Mouse (Mus musculus): ENCODE results near the gene Rad51. TPM values are rescaled to one million over a fixed set of nuclear protein-coding genes. Genes with fewer than 3 reads are reported as not detected.

The Rad51 gene
- polyA plus RNA-seq, 1 experiment = 8.7 TPM

- Histone ChIP-seq H3K79me2 (ENCODE audit: control insufficient read depth, insufficient read depth) (no peaks in the 10 kb centered on the region), H3ac (ENCODE audit: control insufficient read depth, insufficient read length) (no peak overlapping the region), H3K4me3 (no peak overlapping the region), H3K4me2 (ENCODE audit: low read depth) (no peak overlapping the region), H3K27me3 (ENCODE audit: control insufficient read depth, insufficient read depth, insufficient read length) (no peaks in the 10 kb centered on the region), H3K36me3 (ENCODE audit: control insufficient read depth, insufficient read depth) (no peaks in the 10 kb centered on the region)
- TF ChIP-seq MYOD1 (IDR thresholded peaks at IDR 0.05; ENCODE audit: control insufficient read depth in 1 of 3, insufficient read length in 2 of 3, low read depth in 2 of 3) (peak in 1 of 3 experiments; percentile 2), POLR2AphosphoS2 (IDR thresholded peaks at IDR 0.05; ENCODE audit: insufficient read length, low read depth) (no peak), USF1 (IDR thresholded peaks at IDR 0.05; ENCODE audit: low read depth) (no peak)
Observed at GRCm38 (mm10) chr2:119194140-119194539, 81.5 kb downstream of the Rad51 start.

- H3ac ChIP-seq (ENCODE audit: control insufficient read depth, insufficient read length) = no peak overlapping the region
- TF ChIP-seq MAX (IDR thresholded peaks at IDR 0.05; ENCODE audit: low read depth) = no peak
- no peak for TF ChIP-seq CEBPB (IDR thresholded peaks at IDR 0.05; ENCODE audit: insufficient read depth, poor library complexity, severe bottlenecking)
- TF ChIP-seq TCF3 (IDR thresholded peaks at IDR 0.05; ENCODE audit: insufficient read length, low read depth) = no peak
- TF ChIP-seq REST (IDR thresholded peaks at IDR 0.05; ENCODE audit: insufficient read depth, insufficient read length) = no peak
- TF ChIP-seq MYOD1 (IDR thresholded peaks at IDR 0.05; ENCODE audit: control insufficient read depth in 1 of 3, insufficient read length in 2 of 3, low read depth in 2 of 3) = no peak
- no peak for TF ChIP-seq POLR2A (IDR thresholded peaks at IDR 0.05; ENCODE audit: insufficient read length, low read depth)
- TF ChIP-seq TCF12 (IDR thresholded peaks at IDR 0.05; ENCODE audit: insufficient read depth, poor library complexity, severe bottlenecking) = no peak
- TF ChIP-seq POLR2AphosphoS2 (IDR thresholded peaks at IDR 0.05; ENCODE audit: insufficient read length, low read depth) = no peak
- no peak for TF ChIP-seq E2F4 (IDR thresholded peaks at IDR 0.05; ENCODE audit: insufficient read depth)
- TF ChIP-seq MYOG (IDR thresholded peaks at IDR 0.05; ENCODE audit: control insufficient read depth in 1 of 3, insufficient read depth in 1 of 3, insufficient read length in 2 of 3, low read depth in 2 of 3) = no peak
- no peaks in the 10 kb centered on the region for H3K27me3 ChIP-seq (ENCODE audit: control insufficient read depth, insufficient read depth, insufficient read length)
- no peak overlapping the region for H3K4me3 ChIP-seq
- H3K79me2 ChIP-seq (ENCODE audit: control insufficient read depth, insufficient read depth) = no peaks in the 10 kb centered on the region
- H3K36me3 ChIP-seq (ENCODE audit: control insufficient read depth, insufficient read depth) = no peaks in the 10 kb centered on the region
- no peak overlapping the region for H3K4me2 ChIP-seq (ENCODE audit: low read depth)
Observed at GRCm38 (mm10) chr2:119196316-119197108, 83.9 kb downstream of the Rad51 start.

Other genes with a start within 250 kb of the Rad51 start
- 12.0 TPM for gene Bahd1, start 212.4 kb upstream of the Rad51 start, polyA plus RNA-seq (2012; fragmentation: generic; extraction: Trizol)
- 25.4 TPM for gene Chst14, start 186.3 kb upstream of the Rad51 start, polyA plus RNA-seq (2012; fragmentation: generic; extraction: Trizol)
- gene Ccdc32, start 83.4 kb upstream of the Rad51 start, polyA plus RNA-seq (2012; fragmentation: generic; extraction: Trizol) = 10.3 TPM
- gene Rpusd2, start 78.0 kb upstream of the Rad51 start, polyA plus RNA-seq (2012; fragmentation: generic; extraction: Trizol) = 3.8 TPM
- 1.4 TPM for gene Knl1, start 65.7 kb upstream of the Rad51 start, polyA plus RNA-seq (2012; fragmentation: generic; extraction: Trizol)
- 20.7 TPM for gene Rmdn3, start 44.2 kb downstream of the Rad51 start, polyA plus RNA-seq (2012; fragmentation: generic; extraction: Trizol)
- gene Gchfr, start 55.0 kb downstream of the Rad51 start, polyA plus RNA-seq (2012; fragmentation: generic; extraction: Trizol) = 90.4 TPM
- gene Gm14137, start 61.7 kb downstream of the Rad51 start, polyA plus RNA-seq (2012; fragmentation: generic; extraction: Trizol) = 6.3 TPM
- gene Zfyve19, start 95.8 kb downstream of the Rad51 start, polyA plus RNA-seq (2012; fragmentation: generic; extraction: Trizol) = 23.2 TPM
- 17.2 TPM for gene Dnajc17, start 96.0 kb downstream of the Rad51 start, polyA plus RNA-seq (2012; fragmentation: generic; extraction: Trizol)
- gene Ppp1r14d, start 117.1 kb downstream of the Rad51 start, polyA plus RNA-seq (2012; fragmentation: generic; extraction: Trizol) = 0.13 TPM
- 0.12 TPM for gene Spint1, start 124.6 kb downstream of the Rad51 start, polyA plus RNA-seq (2012; fragmentation: generic; extraction: Trizol)
- 0.35 TPM for gene Rhov, start 158.5 kb downstream of the Rad51 start, polyA plus RNA-seq (2012; fragmentation: generic; extraction: Trizol)
- gene Vps18, start 175.9 kb downstream of the Rad51 start, polyA plus RNA-seq (2012; fragmentation: generic; extraction: Trizol) = 18.2 TPM
- not detected for gene Dll4, start 213.0 kb downstream of the Rad51 start, polyA plus RNA-seq (2012; fragmentation: generic; extraction: Trizol)
- gene Chac1, start 238.4 kb downstream of the Rad51 start, polyA plus RNA-seq (2012; fragmentation: generic; extraction: Trizol) = 273 TPM